Mouse (Mus musculus): Measurements from ENCODE around the gene Majin. TPM values are rescaled to one million over a fixed set of nuclear protein-coding genes. Genes with fewer than 3 reads are reported as not detected.

Majin gene
- polyA plus RNA-seq, 1 experiment from 2014 or later = not detected

DNA sequence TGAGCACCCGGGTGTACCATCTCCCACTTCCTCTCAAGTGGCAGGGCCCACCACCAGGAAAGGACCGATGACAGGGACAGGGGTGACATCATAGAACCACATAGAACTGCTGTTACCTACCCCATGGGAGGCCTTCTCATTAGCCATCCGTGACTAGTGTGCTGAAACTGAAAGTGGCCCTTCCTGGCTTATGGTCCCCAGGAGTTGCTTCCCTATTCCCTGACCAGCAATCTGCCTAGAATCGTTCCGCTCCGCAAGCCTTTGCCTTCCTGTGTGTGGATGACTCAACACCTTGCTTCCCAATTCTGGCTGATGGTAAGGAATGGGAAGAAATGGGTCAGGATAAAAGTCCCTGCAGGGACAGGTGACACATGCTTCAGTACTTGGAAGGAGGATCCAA lies 27.0 kb upstream of the Majin start:
- Histone ChIP-seq H3K9ac (ENCODE audit: low read length) (peak overlapping the region; percentile 2; the same call in 1 of the 2 replicates), H3K9me3 (ENCODE audit: control insufficient read depth, low read length) (no peaks in the 10 kb centered on the region), H3K4me2 (ENCODE audit: low read depth) (no peak overlapping the region), H3K27me3 (ENCODE audit: control insufficient read depth, insufficient read depth, low read length) (no peaks in the 10 kb centered on the region), H3K4me3 (ENCODE audit: low read depth, low read length) (no peak overlapping the region), H3K4me1 (ENCODE audit: control insufficient read depth, insufficient read depth, low read length) (no peaks in the 10 kb centered on the region), H3K27ac (ENCODE audit: low read depth, low read length) (no peak overlapping the region), H3K36me3 (ENCODE audit: control insufficient read depth, insufficient read depth, low read length) (no peaks in the 10 kb centered on the region)
- ATAC-seq (ENCODE audit: insufficient read depth, low FRiP score, low TSS enrichment) (no peak), DNase-seq (ENCODE audit: low spot score) (no peak)
- 70% methylated on average over 6 of the region's 6 CpGs for WGBS

DNA sequence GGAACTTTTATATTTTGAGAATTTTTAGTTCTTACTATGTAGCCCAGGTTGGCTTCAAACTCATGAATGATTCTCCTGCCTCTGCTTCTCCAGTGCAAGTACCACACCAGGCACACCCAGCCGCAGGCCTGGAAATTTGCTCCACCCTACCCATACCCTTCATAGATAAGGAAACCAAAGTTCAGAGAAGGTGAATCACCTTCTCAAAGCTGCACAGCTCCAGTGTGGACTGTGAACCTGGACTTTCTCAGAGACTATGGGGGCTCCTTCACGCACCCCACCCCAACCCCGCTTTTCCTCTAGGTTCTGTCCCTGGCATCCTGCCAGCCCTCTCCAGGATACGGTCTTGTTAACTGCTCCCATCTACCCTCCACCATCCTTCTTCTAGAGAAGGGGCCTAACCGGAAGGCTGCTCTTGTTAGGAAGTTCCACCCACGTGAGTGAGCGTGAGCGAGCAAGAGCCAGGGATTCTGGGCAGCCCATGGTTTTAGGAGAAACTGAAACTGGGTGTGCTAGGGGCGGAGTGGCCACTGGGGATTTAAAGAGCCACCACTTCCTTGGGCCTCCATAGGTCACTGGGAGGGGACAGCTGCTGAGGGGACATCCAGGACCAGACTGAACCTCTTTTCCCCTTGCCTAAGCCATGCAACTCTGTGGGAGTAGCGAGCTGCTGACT lies 20.2 kb upstream of the Majin start:
- no peaks in the 10 kb centered on the region for H3K9me3 ChIP-seq (ENCODE audit: control insufficient read depth, low read length)
- ATAC-seq (ENCODE audit: insufficient read depth, low FRiP score, low TSS enrichment) = no peak
- no peak overlapping the region for H3K4me2 ChIP-seq (ENCODE audit: low read depth)
- no peak for DNase-seq (ENCODE audit: low spot score)
- no peaks in the 10 kb centered on the region for H3K36me3 ChIP-seq (ENCODE audit: control insufficient read depth, insufficient read depth, low read length)
- no peaks in the 10 kb centered on the region for H3K4me1 ChIP-seq (ENCODE audit: control insufficient read depth, insufficient read depth, low read length)
- no peak overlapping the region for H3K27ac ChIP-seq (ENCODE audit: low read depth, low read length)
- no peak overlapping the region for H3K4me3 ChIP-seq (ENCODE audit: low read depth, low read length)
- no peaks in the 10 kb centered on the region for H3K27me3 ChIP-seq (ENCODE audit: control insufficient read depth, insufficient read depth, low read length)
- WGBS = 80% methylated on average over 10 of the region's 10 CpGs
- H3K9ac ChIP-seq (ENCODE audit: low read length) = no peak overlapping the region

DNA sequence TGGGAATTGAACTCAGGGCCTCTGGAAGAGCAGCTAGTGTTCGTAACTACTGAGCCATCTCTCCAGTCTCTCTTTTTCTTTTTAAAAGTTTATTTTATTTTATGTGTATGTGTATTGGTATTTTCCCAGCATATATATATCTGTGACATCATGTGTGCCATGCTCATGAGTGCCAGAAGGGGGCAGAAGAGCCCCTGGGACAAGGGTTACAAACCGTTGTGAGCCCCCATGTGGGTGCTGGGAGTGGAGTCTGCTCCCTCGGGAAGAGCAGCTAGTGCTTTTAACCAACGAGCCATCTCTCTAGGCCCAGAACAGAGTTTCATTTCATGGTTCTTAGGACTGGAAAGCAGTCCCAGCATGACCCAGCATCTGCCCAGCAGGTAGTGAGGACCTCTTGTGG lies 17.4 kb upstream of the Majin start:
- H3K27ac ChIP-seq (ENCODE audit: low read depth, low read length) = no peak overlapping the region
- no peaks in the 10 kb centered on the region for H3K4me1 ChIP-seq (ENCODE audit: control insufficient read depth, insufficient read depth, low read length)
- H3K36me3 ChIP-seq (ENCODE audit: control insufficient read depth, insufficient read depth, low read length) = no peaks in the 10 kb centered on the region
- ATAC-seq (ENCODE audit: insufficient read depth, low FRiP score, low TSS enrichment) = no peak
- H3K9ac ChIP-seq (ENCODE audit: low read length) = no peak overlapping the region
- H3K4me3 ChIP-seq (ENCODE audit: low read depth, low read length) = no peak overlapping the region
- H3K4me2 ChIP-seq (ENCODE audit: low read depth) = no peak overlapping the region
- DNase-seq (ENCODE audit: low spot score) = no peak
- no peaks in the 10 kb centered on the region for H3K9me3 ChIP-seq (ENCODE audit: control insufficient read depth, low read length)
- 74% methylated on average over 4 of the region's 4 CpGs for WGBS
- H3K27me3 ChIP-seq (ENCODE audit: control insufficient read depth, insufficient read depth, low read length) = no peaks in the 10 kb centered on the region

DNA sequence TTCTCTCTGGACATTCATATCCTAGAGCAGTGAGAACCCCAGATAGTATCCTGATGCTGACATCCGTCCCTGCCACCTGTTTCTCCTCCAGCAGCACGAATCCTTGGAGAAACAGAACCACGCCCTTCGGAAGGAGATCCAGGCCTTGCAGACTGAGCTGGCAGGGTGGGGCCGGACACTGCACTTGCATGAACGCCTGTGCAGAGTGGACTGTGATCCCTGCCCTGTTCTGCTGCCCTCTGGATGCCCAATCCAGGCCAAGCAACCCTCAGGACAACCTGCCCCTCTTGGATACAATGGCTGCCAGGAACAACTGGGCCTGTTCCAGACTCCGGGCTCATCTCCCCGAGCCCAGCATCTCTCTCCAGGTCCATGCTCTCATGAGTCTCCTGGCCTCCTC lies 13.0 kb upstream of the Majin start:
- ATAC-seq (ENCODE audit: insufficient read depth, low FRiP score, low TSS enrichment) (no peak), DNase-seq (ENCODE audit: low spot score) (no peak)
- Histone ChIP-seq H3K9ac (ENCODE audit: low read length) (no peak overlapping the region), H3K9me3 (ENCODE audit: control insufficient read depth, low read length) (no peaks in the 10 kb centered on the region), H3K27me3 (ENCODE audit: control insufficient read depth, insufficient read depth, low read length) (no peaks in the 10 kb centered on the region), H3K4me1 (ENCODE audit: control insufficient read depth, insufficient read depth, low read length) (no peaks in the 10 kb centered on the region), H3K36me3 (ENCODE audit: control insufficient read depth, insufficient read depth, low read length) (no peaks in the 10 kb centered on the region), H3K4me3 (ENCODE audit: low read depth, low read length) (no peak overlapping the region), H3K27ac (ENCODE audit: low read depth, low read length) (no peak overlapping the region), H3K4me2 (ENCODE audit: low read depth) (no peak overlapping the region)
- 84% methylated on average over 8 of the region's 8 CpGs for WGBS

DNA sequence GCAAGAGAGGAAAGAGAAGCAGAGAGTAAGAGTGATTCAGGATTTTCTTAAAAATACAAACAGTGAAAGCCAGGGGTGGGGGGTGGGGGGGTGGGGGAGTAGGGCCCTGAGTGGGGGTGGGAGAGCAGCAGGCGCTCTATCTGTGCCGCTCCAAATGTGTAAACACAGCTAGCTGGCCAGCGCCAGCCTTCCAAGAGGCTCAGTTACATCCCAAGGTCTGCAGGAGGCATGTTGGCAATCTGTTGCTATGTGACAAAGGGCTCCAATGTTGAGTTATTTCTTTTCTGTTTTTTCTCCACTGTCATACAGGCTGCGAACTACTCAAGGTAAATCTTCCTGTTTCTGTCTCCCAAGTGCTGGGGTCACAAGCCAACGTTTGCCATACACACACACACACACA lies 9.4 kb upstream of the Majin start:
- ATAC-seq (ENCODE audit: insufficient read depth, low FRiP score, low TSS enrichment) = no peak

DNA sequence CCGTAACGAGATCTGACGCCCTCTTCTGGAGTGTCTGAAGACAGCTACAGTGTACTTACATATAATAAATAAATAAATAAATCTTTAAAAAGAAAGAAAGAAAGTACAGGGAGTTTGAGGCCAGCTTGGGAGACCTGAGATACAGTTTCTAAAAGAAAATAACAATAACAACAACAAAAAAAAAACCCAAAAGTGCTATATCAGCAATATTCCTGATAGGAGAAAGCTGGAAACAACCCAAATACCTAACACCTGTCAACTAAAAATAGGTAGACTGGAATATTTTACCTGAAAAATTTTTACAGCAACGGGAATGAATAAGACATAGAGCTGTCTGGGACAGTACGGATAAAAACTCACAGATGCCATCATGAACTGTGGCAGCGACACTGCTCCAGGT lies 5.4 kb upstream of the Majin start:
- no peak for ATAC-seq (ENCODE audit: insufficient read depth, low FRiP score, low TSS enrichment)
- WGBS = 85% methylated on average over 4 of the region's 6 CpGs

More for the DNA sequence above, 9.4 kb upstream of the Majin start:
- Histone ChIP-seq H3K9me3 (ENCODE audit: control insufficient read depth, low read length) (no peaks in the 10 kb centered on the region), H3K4me1 (ENCODE audit: control insufficient read depth, insufficient read depth, low read length) (no peaks in the 10 kb centered on the region), H3K4me2 (ENCODE audit: low read depth) (no peak overlapping the region), H3K27ac (ENCODE audit: low read depth, low read length) (no peak overlapping the region), H3K4me3 (ENCODE audit: low read depth, low read length) (no peak overlapping the region), H3K9ac (ENCODE audit: low read length) (no peak overlapping the region), H3K36me3 (ENCODE audit: control insufficient read depth, insufficient read depth, low read length) (no peaks in the 10 kb centered on the region), H3K27me3 (ENCODE audit: control insufficient read depth, insufficient read depth, low read length) (no peaks in the 10 kb centered on the region)
- 48% methylated on average over 5 of the region's 5 CpGs for WGBS
- no peak for DNase-seq (ENCODE audit: low spot score)

DNA sequence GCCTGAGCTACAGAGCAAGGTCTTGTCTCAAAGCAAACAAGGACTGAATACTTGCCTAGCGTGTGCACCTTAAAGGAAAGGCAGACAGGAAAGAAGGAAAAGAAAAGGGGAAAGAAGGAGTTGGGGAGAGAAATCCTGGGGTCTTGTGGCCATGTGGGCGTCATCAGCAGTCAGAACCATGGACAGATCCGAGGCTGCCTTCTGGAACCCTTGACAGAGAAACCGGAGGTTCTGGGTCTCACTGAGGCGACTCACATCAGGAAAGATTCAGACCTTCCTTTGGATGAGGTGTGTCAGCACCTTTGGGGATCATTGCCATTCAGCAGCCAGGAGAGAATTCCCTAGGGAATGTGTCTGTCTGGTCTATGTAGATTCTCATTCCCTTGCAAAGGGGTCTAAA lies 2.6 kb upstream of the Majin start:
- no peak overlapping the region for H3K4me2 ChIP-seq (ENCODE audit: low read depth)
- WGBS = 39% methylated on average over 5 of the region's 5 CpGs
- H3K4me3 ChIP-seq (ENCODE audit: low read depth, low read length) = no peak overlapping the region
- H3K27ac ChIP-seq (ENCODE audit: low read depth, low read length) = no peak overlapping the region
- DNase-seq (ENCODE audit: low spot score) = peak; percentile 45
- H3K36me3 ChIP-seq (ENCODE audit: control insufficient read depth, insufficient read depth, low read length) = no peaks in the 10 kb centered on the region
- no peaks in the 10 kb centered on the region for H3K9me3 ChIP-seq (ENCODE audit: control insufficient read depth, low read length)
- no peak overlapping the region for H3K9ac ChIP-seq (ENCODE audit: low read length)
- no peak for ATAC-seq (ENCODE audit: insufficient read depth, low FRiP score, low TSS enrichment)
- no peaks in the 10 kb centered on the region for H3K4me1 ChIP-seq (ENCODE audit: control insufficient read depth, insufficient read depth, low read length)
- H3K27me3 ChIP-seq (ENCODE audit: control insufficient read depth, insufficient read depth, low read length) = no peaks in the 10 kb centered on the region

More for the DNA sequence above, 5.4 kb upstream of the Majin start:
- H3K27me3 ChIP-seq (ENCODE audit: control insufficient read depth, insufficient read depth, low read length) = no peaks in the 10 kb centered on the region
- H3K36me3 ChIP-seq (ENCODE audit: control insufficient read depth, insufficient read depth, low read length) = no peaks in the 10 kb centered on the region
- H3K27ac ChIP-seq (ENCODE audit: low read depth, low read length) = no peak overlapping the region
- H3K4me3 ChIP-seq (ENCODE audit: low read depth, low read length) = no peak overlapping the region
- no peaks in the 10 kb centered on the region for H3K4me1 ChIP-seq (ENCODE audit: control insufficient read depth, insufficient read depth, low read length)
- no peak for DNase-seq (ENCODE audit: low spot score)
- no peaks in the 10 kb centered on the region for H3K9me3 ChIP-seq (ENCODE audit: control insufficient read depth, low read length)
- H3K4me2 ChIP-seq (ENCODE audit: low read depth) = no peak overlapping the region
- H3K9ac ChIP-seq (ENCODE audit: low read length) = no peak overlapping the region

DNA sequence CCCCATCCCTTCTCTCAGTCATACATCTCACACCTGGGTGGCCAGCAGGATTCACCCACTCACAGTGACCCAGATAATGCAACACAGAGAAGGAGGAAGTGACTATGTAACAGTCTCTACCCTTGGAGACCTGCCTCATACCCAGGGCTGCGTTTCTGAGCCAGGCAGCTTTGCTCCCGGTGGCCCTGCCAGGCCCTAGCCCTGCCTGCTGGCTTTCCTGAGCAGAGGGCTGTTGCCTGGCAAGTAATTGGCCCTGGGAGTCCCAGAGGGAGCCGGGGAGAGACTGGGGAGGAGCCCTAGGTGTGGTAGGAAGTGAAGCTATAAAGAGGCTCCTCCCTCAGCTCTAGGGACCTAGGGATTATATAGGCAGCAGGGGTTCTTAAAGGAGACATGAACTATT lies 1.7 kb upstream of the Majin start:
- Histone ChIP-seq H3K36me3 (ENCODE audit: control insufficient read depth, insufficient read depth, low read length) (no peaks in the 10 kb centered on the region), H3K4me3 (ENCODE audit: low read depth, low read length) (no peak overlapping the region), H3K9ac (ENCODE audit: low read length) (no peak overlapping the region), H3K27ac (ENCODE audit: low read depth, low read length) (no peak overlapping the region), H3K4me2 (ENCODE audit: low read depth) (no peak overlapping the region), H3K27me3 (ENCODE audit: control insufficient read depth, insufficient read depth, low read length) (no peaks in the 10 kb centered on the region), H3K4me1 (ENCODE audit: control insufficient read depth, insufficient read depth, low read length) (no peaks in the 10 kb centered on the region), H3K9me3 (ENCODE audit: control insufficient read depth, low read length) (no peaks in the 10 kb centered on the region)
- ATAC-seq (ENCODE audit: insufficient read depth, low FRiP score, low TSS enrichment) = no peak
- WGBS = 12% methylated on average over 3 of the region's 3 CpGs
- DNase-seq (ENCODE audit: low spot score) = no peak

DNA sequence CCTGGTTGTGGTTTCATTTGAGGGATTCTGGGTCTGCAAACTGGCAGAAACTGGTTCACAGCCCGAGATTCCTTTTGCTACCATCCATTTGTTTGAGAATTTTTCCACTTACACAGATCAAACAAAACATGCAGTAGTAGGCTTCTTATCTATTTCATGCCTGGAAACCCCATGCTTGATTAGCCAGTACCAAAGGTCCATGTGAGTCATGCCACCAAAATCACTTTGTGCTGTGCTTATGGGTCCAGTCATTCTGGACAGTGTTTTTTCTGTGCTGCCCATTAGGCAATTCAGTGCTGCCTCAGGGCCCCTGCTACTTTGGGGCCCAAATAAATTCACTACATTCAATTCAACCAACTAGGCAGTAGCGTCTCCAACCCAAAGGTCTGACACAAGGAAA lies 20.1 kb downstream of the Majin start:
- ATAC-seq (ENCODE audit: insufficient read depth, low FRiP score, low TSS enrichment) (no peak), DNase-seq (ENCODE audit: low spot score) (no peak)
- H3K27me3 ChIP-seq (ENCODE audit: control insufficient read depth, insufficient read depth, low read length) = no peaks in the 10 kb centered on the region
- no peaks in the 10 kb centered on the region for H3K9me3 ChIP-seq (ENCODE audit: control insufficient read depth, low read length)
- WGBS = 86% methylated on average over 2 of the region's 2 CpGs
- H3K36me3 ChIP-seq (ENCODE audit: control insufficient read depth, insufficient read depth, low read length) = no peaks in the 10 kb centered on the region
- no peak overlapping the region for H3K9ac ChIP-seq (ENCODE audit: low read length)
- H3K4me2 ChIP-seq (ENCODE audit: low read depth) = no peak overlapping the region
- H3K4me1 ChIP-seq (ENCODE audit: control insufficient read depth, insufficient read depth, low read length) = no peaks in the 10 kb centered on the region
- no peak overlapping the region for H3K4me3 ChIP-seq (ENCODE audit: low read depth, low read length)
- H3K27ac ChIP-seq (ENCODE audit: low read depth, low read length) = no peak overlapping the region

All from neural tube, embryonic 11.5 days (tissue).